Mouse (Mus musculus) lung, embryonic 14.5 days (tissue): ENCODE measurements around the gene Abraxas1. TPM values are rescaled to one million over a fixed set of nuclear protein-coding genes. Genes with fewer than 3 reads are reported as not detected.

Source experiments
- ATAC-seq: fragments of 200-750 bp; cut with Nextera tagmentation; 2 replicates; pipeline ENCODE4 v1.8.0; 2017; ENCODE audit warnings: mild to moderate bottlenecking, moderate TSS enrichment, moderate library complexity; ENCODE audit not compliant: insufficient read depth
- DNase-seq: peaks from one replicate; pipeline ENCODE4 v3.0.0-alpha.2; 2015
- H3K27ac ChIP-seq: fragments of 300-500 bp; sonication (generic); 2 replicates; pipeline ENCODE4 v1.5.1; 2014; ENCODE audit warnings: low read depth, mild to moderate bottlenecking, moderate library complexity
- H3K27me3 ChIP-seq: fragments of 300-500 bp; sonication (generic); 2 replicates; pipeline ENCODE4 v1.6.1; 2014; ENCODE audit warnings: low read length, control low read depth; ENCODE audit not compliant: insufficient read depth
- H3K36me3 ChIP-seq: fragments of 300-500 bp; sonication (generic); 2 replicates; pipeline ENCODE4 v1.6.1; 2014; ENCODE audit warnings: control low read depth; ENCODE audit not compliant: insufficient read depth
- H3K4me1 ChIP-seq: fragments of 300-500 bp; sonication (generic); 2 replicates; pipeline ENCODE4 v1.6.1; 2014; ENCODE audit warnings: antibody characterized with exemption, control low read depth; ENCODE audit not compliant: insufficient read depth
- H3K4me2 ChIP-seq: fragments of 300-500 bp; sonication (generic); 2 replicates; pipeline ENCODE4 v1.6.1; 2014; ENCODE audit warnings: mild to moderate bottlenecking
- H3K4me3 ChIP-seq: fragments of 300-500 bp; sonication (generic); 2 replicates; pipeline ENCODE4 v1.5.1; 2014; ENCODE audit warnings: low read depth, low read length
- H3K9ac ChIP-seq: fragments of 300-500 bp; sonication (generic); 2 replicates; pipeline ENCODE4 v1.6.1; 2014
- H3K9me3 ChIP-seq: fragments of 300-500 bp; sonication (generic); 2 replicates; pipeline ENCODE4 v1.6.1; 2016; ENCODE audit warnings: low read depth, low read length, control low read depth
- CTCF ChIP-seq: IDR thresholded peaks from 2 replicates; pipeline ENCODE4 v1.5.1; 2016; ENCODE audit warnings: antibody characterized with exemption, low read depth
- WGBS: fragments of 180-500 bp; shearing (Covaris S2); extraction: QIAGEN DNeasy Blood & Tissue Kit; methylation state at CpG from one replicate; pipeline ENCODE4 v1.1.7; 2014; 5-methylcytosine and 5-hydroxymethylcytosine counted together
- polyA plus RNA-seq: library from polyadenylated mRNA; unstranded; fragments of >200 nt; fragmentation: Nextera tagmentation; extraction: Ambion mirVana; gene quantifications from 2 replicates; pipeline ENCODE4 v1.2.1, GENCODE M21; 2014

Abraxas1 gene
- polyA plus RNA-seq, 1 experiment from 2014 or later, result 30.2 TPM

DNA sequence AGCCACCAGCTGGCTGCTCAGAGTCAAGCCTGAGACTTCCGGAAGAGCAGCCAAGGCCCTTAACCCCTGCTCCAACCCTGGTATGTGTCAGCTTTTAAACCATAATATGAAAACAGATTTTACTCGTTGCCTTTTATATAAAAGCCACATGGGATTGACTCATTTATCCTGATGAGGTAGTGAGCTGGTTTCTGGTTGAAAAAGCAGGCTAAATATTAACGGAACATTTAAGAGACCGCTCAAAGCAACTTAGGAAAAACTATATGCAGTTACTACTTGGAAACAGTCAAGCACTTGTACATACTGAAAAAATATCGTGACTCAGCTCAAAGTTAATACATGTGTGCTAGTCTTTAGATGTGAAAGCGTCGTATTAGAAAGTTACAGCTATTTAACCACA lies 28.5 kb downstream of the Abraxas1 start:
- 86% methylated on average over 7 of the region's 7 CpGs for WGBS
- Histone ChIP-seq H3K4me1 (peaks cover under 1% of the 10 kb centered on the region; the same call in 1 of the 2 replicates), H3K9me3 (no peaks in the 10 kb centered on the region), H3K27ac (no peak overlapping the region), H3K4me2 (no peak overlapping the region), H3K27me3 (no peaks in the 10 kb centered on the region), H3K9ac (no peak overlapping the region), H3K4me3 (no peak overlapping the region), H3K36me3 (peaks cover 75% of the 10 kb centered on the region)
- TF ChIP-seq CTCF, result no peak
- no peak for ATAC-seq
- DNase-seq, result no peak

DNA sequence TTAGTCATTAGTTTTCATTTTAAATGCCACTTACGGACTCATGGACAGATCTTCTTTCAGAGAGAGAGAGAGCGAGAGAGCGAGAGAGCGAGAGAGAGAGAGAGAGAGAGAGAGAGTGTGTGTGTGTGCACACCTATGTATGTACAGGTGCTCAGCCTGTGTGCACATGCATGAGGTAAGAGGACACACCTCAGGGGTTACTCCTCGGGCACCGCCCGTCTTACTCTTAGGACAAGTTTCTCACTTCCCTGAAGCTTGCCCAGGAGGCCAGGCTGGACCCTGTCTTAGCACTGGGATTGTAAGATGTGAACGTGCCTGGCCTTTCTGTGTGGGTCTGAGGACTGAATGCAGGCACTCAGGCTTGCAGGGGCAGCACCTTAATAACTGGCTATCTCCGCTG lies 33.2 kb downstream of the Abraxas1 start:
- H3K4me1 ChIP-seq, result no peaks in the 10 kb centered on the region
- no peak overlapping the region for H3K4me3 ChIP-seq
- H3K36me3 ChIP-seq, result peaks cover 68% of the 10 kb centered on the region
- H3K9me3 ChIP-seq, result no peaks in the 10 kb centered on the region
- no peak overlapping the region for H3K27ac ChIP-seq
- H3K9ac ChIP-seq, result no peak overlapping the region
- no peak overlapping the region for H3K4me2 ChIP-seq
- H3K27me3 ChIP-seq, result no peaks in the 10 kb centered on the region
- 94% methylated on average over 9 of the region's 9 CpGs for WGBS
- DNase-seq, result no peak
- no peak for ATAC-seq
- no peak for TF ChIP-seq CTCF

DNA sequence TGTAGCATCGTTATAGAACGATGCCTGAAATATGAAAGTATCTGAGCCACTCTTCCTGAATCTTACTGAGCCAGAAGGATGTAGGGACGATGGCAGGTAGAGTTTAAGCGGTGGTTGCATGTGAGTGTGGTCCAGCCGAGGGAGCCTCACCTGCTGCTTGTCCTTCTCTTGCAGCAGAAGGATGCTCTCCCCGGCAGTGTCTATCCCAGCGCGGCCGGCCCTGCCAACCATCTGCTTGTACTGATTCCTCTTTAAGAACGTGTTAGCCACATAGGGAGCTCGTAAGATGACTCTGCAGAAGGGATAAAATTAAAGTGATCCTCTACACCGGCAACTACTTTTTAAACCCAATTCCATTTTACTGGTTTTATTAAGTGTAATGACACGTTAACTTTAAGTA lies 41.8 kb downstream of the Abraxas1 start:
- no peak for ATAC-seq
- no peak overlapping the region for H3K9ac ChIP-seq
- WGBS, result 95% methylated on average over 13 of the region's 13 CpGs

DNA sequence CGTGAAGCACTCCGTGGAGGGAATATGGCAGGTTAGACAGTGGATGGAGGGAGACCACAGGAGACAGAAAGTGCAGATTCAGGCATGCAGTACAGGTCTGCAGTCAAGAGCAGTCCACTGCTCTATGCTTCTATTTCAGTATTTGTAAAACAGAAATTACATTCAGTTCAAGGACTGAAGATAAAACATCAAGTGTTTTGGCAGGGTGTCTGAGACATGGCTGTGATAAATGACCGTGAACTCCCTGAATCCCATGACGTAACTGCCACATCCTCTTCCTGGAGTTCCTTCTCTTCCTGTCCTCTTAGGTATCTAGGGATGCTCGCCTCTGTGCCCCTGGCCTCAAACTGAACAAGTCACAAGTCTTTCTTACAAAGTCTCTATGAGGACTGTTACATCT lies 43.9 kb downstream of the Abraxas1 start:
- WGBS, result 89% methylated on average over 5 of the region's 5 CpGs

More for the DNA sequence above, 41.8 kb downstream of the Abraxas1 start:
- Histone ChIP-seq H3K9me3 (no peaks in the 10 kb centered on the region), H3K27ac (no peak overlapping the region), H3K4me3 (no peak overlapping the region), H3K27me3 (no peaks in the 10 kb centered on the region), H3K36me3 (peaks cover 63% of the 10 kb centered on the region), H3K4me2 (no peak overlapping the region), H3K4me1 (no peaks in the 10 kb centered on the region)
- TF ChIP-seq CTCF, result no peak
- DNase-seq, result no peak

DNA sequence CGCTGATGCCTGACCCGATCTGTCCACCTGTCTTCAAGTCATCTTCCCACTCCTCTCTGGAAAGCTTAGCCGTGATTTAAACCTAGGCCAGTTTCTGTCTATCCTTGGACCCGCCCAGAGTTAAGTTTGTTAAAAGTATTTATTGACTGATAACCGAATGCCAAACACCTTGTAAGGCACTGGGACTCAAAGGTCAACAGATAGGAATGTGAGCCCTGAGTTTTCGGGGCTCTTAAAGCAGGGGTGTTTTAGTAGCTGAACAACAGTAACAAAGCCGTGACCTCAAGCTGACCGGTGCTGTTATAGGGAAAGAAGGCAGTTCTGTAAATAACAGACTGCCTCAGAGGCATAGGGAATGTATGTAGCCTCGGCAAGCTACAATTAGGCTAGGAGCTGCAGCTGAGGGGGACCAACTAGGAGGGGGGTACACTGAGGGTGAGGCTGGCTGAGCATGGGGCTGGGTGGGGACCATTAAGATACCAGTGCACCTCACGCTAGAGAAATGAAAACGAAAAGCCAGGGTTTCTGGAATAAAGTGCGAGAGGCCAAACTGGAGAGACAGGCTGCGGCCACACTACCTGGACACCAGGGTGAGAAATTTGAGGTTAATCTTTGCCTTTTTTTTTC lies 44.9 kb downstream of the Abraxas1 start:
- H3K27ac ChIP-seq, result no peak overlapping the region
- H3K36me3 ChIP-seq, result peaks cover 66% of the 10 kb centered on the region
- no peak overlapping the region for H3K9ac ChIP-seq
- no peak for ATAC-seq
- no peak for DNase-seq
- no peak overlapping the region for H3K4me3 ChIP-seq
- WGBS, result 64% methylated on average over 13 of the region's 13 CpGs
- no peaks in the 10 kb centered on the region for H3K9me3 ChIP-seq
- H3K4me2 ChIP-seq, result no peak overlapping the region
- no peaks in the 10 kb centered on the region for H3K4me1 ChIP-seq
- TF ChIP-seq CTCF, result no peak
- H3K27me3 ChIP-seq, result no peaks in the 10 kb centered on the region

More for the DNA sequence above, 43.9 kb downstream of the Abraxas1 start:
- Histone ChIP-seq H3K4me3 (no peak overlapping the region), H3K4me1 (no peaks in the 10 kb centered on the region), H3K27me3 (no peaks in the 10 kb centered on the region), H3K27ac (no peak overlapping the region), H3K36me3 (peaks cover 65% of the 10 kb centered on the region), H3K9me3 (no peaks in the 10 kb centered on the region), H3K4me2 (no peak overlapping the region), H3K9ac (no peak overlapping the region)
- no peak for TF ChIP-seq CTCF
- DNase-seq, result no peak
- ATAC-seq, result no peak

DNA sequence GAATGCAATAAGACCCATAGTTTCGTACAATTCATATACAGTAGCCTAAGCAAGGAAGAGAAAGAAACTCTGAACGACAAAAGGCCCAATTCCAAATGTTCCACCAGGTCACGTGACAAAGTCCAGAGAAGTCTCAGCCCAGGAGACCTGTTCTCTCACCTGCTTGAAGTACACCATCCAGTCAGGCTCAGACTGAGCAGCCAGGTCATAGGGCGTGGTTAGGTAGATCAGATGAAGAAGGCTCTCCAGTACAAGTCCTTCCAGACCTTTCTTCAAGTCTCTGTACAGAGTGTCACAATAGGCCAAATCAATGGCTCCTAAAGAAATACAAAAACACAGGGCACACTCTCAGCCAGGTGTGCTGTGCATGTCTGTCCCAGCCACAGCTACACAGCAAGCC lies 49.2 kb downstream of the Abraxas1 start:
- 93% methylated on average over 4 of the region's 4 CpGs for WGBS
- no peak for TF ChIP-seq CTCF

DNA sequence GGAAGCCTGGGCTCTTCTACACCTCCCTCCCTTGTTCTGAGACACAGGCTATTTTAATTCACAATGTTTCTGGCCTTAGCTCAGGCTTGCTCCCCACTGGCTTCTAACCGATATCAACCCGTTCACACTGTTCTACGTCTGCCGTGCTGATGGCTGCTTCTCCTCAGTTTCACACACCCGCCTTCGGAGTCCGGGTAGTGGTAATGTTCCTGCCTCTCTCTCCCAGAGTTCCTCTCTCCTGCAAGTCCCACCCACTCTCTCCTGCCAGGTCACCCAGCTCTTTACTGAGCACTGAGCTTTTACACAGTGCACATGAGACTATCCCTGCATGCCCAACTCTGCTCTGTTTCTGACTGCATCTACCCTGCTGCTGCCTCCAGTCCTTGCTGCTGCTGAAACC lies 54.7 kb downstream of the Abraxas1 start:
- no peak overlapping the region for H3K9ac ChIP-seq
- no peak overlapping the region for H3K27ac ChIP-seq
- H3K4me3 ChIP-seq, result no peak overlapping the region
- no peak for TF ChIP-seq CTCF
- no peaks in the 10 kb centered on the region for H3K27me3 ChIP-seq
- DNase-seq (no peak), ATAC-seq (no peak)
- no peak overlapping the region for H3K4me2 ChIP-seq
- H3K9me3 ChIP-seq, result no peaks in the 10 kb centered on the region
- peaks cover 74% of the 10 kb centered on the region for H3K36me3 ChIP-seq
- 92% methylated on average over 7 of the region's 7 CpGs for WGBS
- no peaks in the 10 kb centered on the region for H3K4me1 ChIP-seq

More for the DNA sequence above, 49.2 kb downstream of the Abraxas1 start:
- no peaks in the 10 kb centered on the region for H3K9me3 ChIP-seq
- H3K27ac ChIP-seq, result no peak overlapping the region
- DNase-seq, result no peak
- H3K36me3 ChIP-seq, result peaks cover 74% of the 10 kb centered on the region
- H3K4me2 ChIP-seq, result no peak overlapping the region
- ATAC-seq, result no peak
- H3K4me1 ChIP-seq, result no peaks in the 10 kb centered on the region
- no peak overlapping the region for H3K9ac ChIP-seq
- H3K27me3 ChIP-seq, result no peaks in the 10 kb centered on the region
- no peak overlapping the region for H3K4me3 ChIP-seq
